Mouse (Mus musculus) neural tube, embryonic 10.5 days (tissue): ENCODE results near the gene Ube2o.

ENCODE experiments used
- DNase-seq: peaks from one replicate; pipeline ENCODE4 v3.0.0-alpha.2; 2017; ENCODE audit warnings: low spot score; ENCODE audit errors: extremely low spot score

Ube2o gene

DNA sequence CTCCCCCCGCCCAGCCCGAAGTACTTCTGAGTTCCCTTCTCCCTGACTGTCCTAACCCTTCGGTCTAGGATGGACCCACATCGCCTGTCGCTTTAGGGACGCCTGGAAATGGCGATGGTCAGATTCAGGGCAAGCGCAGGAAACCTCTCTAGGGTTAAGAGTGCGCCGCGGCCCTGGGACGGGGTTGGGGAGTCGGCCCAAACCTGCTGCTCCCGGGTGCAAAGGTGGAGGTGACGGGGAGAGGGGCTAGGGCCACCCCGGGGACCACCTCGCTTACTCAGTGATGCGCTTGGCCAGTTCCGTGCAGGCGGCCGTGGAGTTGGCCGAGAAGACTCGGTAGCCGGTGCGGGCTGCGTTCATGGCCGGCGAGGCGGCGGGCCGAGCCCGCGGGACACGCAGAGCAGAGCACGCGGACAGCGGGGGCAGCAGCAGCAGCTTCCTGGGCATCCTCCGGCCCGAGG, 91.4 kb downstream of the Ube2o start:
- peak; percentile 82 for DNase-seq

DNA sequence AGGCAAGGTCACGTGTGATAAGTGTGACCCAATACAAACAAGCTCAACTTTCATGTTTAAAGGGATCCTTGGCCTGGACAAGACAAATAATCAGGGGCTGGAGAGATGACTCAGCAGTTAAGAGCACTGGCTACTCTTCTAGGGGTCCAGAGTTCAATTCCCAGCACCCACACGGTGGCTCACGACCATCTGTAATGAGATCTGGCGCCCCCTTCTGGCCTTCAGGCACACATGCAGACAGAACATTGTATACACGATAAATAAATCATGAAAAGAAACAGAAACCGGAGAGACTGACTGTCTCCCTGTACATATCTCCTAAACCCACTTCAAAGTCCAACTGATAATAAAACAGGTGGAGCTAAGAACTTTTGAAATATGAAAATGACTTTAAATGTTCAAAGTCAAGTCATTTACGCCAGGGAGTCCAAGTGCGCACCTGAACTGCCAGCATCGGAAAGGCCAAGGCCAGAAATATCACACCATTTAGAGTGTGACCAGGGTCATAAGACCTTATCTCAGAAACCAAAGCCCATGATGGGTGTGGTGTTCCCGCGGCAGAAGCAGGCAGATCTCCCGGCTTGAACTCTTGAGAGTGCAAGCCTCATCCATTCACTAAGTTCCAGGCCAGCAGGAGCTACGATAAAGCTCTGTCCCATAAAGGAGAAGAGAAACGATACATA, 92.4 kb downstream of the Ube2o start:
- no peak for DNase-seq

DNA sequence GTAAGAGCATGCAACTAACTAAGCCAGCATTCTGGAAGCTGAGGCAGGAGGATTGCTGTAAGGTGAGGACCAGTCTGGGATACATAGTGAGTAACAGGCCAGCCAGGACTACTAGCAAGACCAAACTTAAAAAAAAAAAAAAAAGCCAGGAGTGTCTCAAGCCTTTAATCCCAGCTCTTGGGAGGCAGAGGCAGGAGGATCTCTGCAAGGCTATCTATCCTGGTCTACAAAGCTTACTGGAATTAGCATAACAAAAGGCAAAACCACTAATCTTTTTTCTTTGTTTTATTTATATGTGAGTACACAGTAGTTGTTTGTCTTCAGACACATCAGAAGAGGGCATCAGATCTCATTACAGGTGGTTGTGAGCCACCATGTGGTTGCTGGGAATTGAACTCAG, 93.0 kb downstream of the Ube2o start:
- DNase-seq = no peak
